In the genomic region with DNA sequence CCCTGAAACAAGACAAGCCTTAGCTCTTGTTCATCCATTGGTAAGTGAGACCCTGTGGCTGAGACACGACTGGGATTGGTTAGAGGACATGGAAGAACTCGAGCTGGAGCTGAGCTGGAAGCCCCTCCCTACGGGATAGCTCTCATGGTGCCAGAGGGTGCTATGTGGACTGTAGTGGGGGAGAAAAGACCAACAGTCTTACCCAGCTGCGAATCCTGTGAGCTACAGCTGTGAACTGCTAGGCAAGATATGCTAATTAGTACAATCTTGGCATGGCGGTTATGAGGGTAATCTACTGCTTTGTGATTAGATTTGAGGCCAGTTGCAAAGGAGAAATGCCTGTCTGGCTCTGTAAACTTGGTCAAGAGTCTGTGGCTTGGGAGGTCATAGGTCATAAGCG, we compare ENCODE assay signal across 29 mouse cellular contexts. TPM values are rescaled to one million over a fixed set of nuclear protein-coding genes. Genes with fewer than 3 reads are reported as not detected.
A peak's percentile ranks its signal among the peaks of the same experiment; 100 is the strongest.
DNase-seq lines count a peak whose midpoint lies in the region; ATAC-seq and TF ChIP-seq lines count a peak whose summit lies in the region.
"Had no signal": no experiment of that assay in that cellular context is flagged by ENCODE, and none has a peak within 500 bp of the region (broad histone marks: within the 10 kb centered on the region; RNA-seq: fewer than 3 reads in every experiment).

No protein-coding gene starts in this region.

- TF ChIP-seq CTCF in intestine, postnatal 0 days (IDR thresholded peaks at IDR 0.05; ENCODE audit: low read depth): no peak

- H3K9me3 ChIP-seq in forebrain, embryonic 14.5 days (replicated peaks; ENCODE audit: control insufficient read depth, low read length): no peaks in the 10 kb centered on the region
- no peaks in the 10 kb centered on the region for H3K9me3 ChIP-seq in forebrain, embryonic 11.5 days (ENCODE audit: control insufficient read depth, low read length)
- H3K9me3 ChIP-seq in kidney, embryonic 15.5 days (replicated peaks): no peaks in the 10 kb centered on the region
- H3K9me3 ChIP-seq in forebrain, embryonic 16.5 days (ENCODE audit: control insufficient read depth, low read length): no peaks in the 10 kb centered on the region
- no peaks in the 10 kb centered on the region for H3K9me3 ChIP-seq in intestine, postnatal 0 days (ENCODE audit: control insufficient read depth)
- H3K9me3 ChIP-seq: embryonic facial prominence, embryonic 13.5 days; G1E; heart, embryonic 15.5 days; hindbrain, embryonic 12.5 days; limb, embryonic 12.5 days; liver, embryonic 15.5 days; midbrain, embryonic 10.5 days; neural tube, embryonic 12.5 days had no signal

- no peak overlapping the region for H3K9ac ChIP-seq in forebrain, embryonic 14.5 days (ENCODE audit: low read length)
- no peak overlapping the region for H3K9ac ChIP-seq in forebrain, embryonic 11.5 days (ENCODE audit: low read length)
- H3K9ac ChIP-seq in kidney, embryonic 15.5 days: no peak overlapping the region
- H3K9ac ChIP-seq in forebrain, embryonic 16.5 days (replicated peaks; ENCODE audit: low read depth, low read length): no peak overlapping the region
- no peak overlapping the region for H3K9ac ChIP-seq in intestine, postnatal 0 days (ENCODE audit: low read depth, low read length)
- H3K9ac ChIP-seq: embryonic facial prominence, embryonic 13.5 days; heart, embryonic 15.5 days; hindbrain, embryonic 12.5 days; limb, embryonic 12.5 days; liver, embryonic 15.5 days; lung, embryonic 14.5 days; neural tube, embryonic 12.5 days had no signal

- no peak overlapping the region for H3K4me3 ChIP-seq in forebrain, embryonic 14.5 days (ENCODE audit: low read depth, low read length)
- no peak overlapping the region for H3K4me3 ChIP-seq in forebrain, embryonic 11.5 days (ENCODE audit: low read depth, low read length)
- H3K4me3 ChIP-seq in kidney, embryonic 15.5 days (replicated peaks): no peak overlapping the region
- H3K4me3 ChIP-seq in forebrain, embryonic 16.5 days (replicated peaks; ENCODE audit: low read length): no peak overlapping the region
- no peak overlapping the region for H3K4me3 ChIP-seq in intestine, postnatal 0 days (ENCODE audit: low read depth, low read length)
- H3K4me3 ChIP-seq: embryonic facial prominence, embryonic 13.5 days; heart, embryonic 15.5 days; hindbrain, embryonic 12.5 days; layer of hippocampus, adult 2 months; left cerebral cortex, adult 2 months; limb, embryonic 12.5 days; liver, embryonic 15.5 days; midbrain, embryonic 10.5 days; myocyte; neural tube, embryonic 12.5 days had no signal

- H3K36me3 ChIP-seq in forebrain, embryonic 14.5 days (ENCODE audit: control insufficient read depth, insufficient read depth, low read length): no peaks in the 10 kb centered on the region
- H3K36me3 ChIP-seq in forebrain, embryonic 11.5 days (ENCODE audit: control insufficient read depth, insufficient read depth, low read length): no peaks in the 10 kb centered on the region
- no peaks in the 10 kb centered on the region for H3K36me3 ChIP-seq in kidney, embryonic 15.5 days
- no peaks in the 10 kb centered on the region for H3K36me3 ChIP-seq in forebrain, embryonic 16.5 days (ENCODE audit: control insufficient read depth, insufficient read depth)
- H3K36me3 ChIP-seq in intestine, postnatal 0 days (ENCODE audit: control insufficient read depth, insufficient read depth): no peaks in the 10 kb centered on the region
- H3K36me3 ChIP-seq: embryonic facial prominence, embryonic 13.5 days; G1E; heart, embryonic 15.5 days; hindbrain, embryonic 12.5 days; limb, embryonic 12.5 days; liver, embryonic 15.5 days; midbrain, embryonic 10.5 days; neural tube, embryonic 12.5 days had no signal

- no peak overlapping the region for H3K27ac ChIP-seq in forebrain, embryonic 14.5 days (ENCODE audit: low read depth, low read length)
- no peak overlapping the region for H3K27ac ChIP-seq in forebrain, embryonic 11.5 days (ENCODE audit: low read depth, low read length)
- H3K27ac ChIP-seq in kidney, embryonic 15.5 days: peak overlapping the region; percentile 89
- no peak overlapping the region for H3K27ac ChIP-seq in forebrain, embryonic 16.5 days (ENCODE audit: low read length)
- no peak overlapping the region for H3K27ac ChIP-seq in intestine, postnatal 0 days (ENCODE audit: low read depth, low read length)
- H3K27ac ChIP-seq: heart, embryonic 15.5 days; hindbrain, embryonic 12.5 days; hindbrain, postnatal 0 days; layer of hippocampus, adult 2 months; left cerebral cortex, adult 2 months; liver, embryonic 15.5 days; midbrain, embryonic 10.5 days; neural tube, embryonic 12.5 days had no signal

- no peak overlapping the region for H3K4me2 ChIP-seq in forebrain, embryonic 14.5 days (ENCODE audit: low read length)
- H3K4me2 ChIP-seq in forebrain, embryonic 11.5 days (ENCODE audit: low read depth, low read length, severe bottlenecking): no peak overlapping the region
- no peak overlapping the region for H3K4me2 ChIP-seq in kidney, embryonic 15.5 days
- no peak overlapping the region for H3K4me2 ChIP-seq in forebrain, embryonic 16.5 days (ENCODE audit: low read length)
- no peak overlapping the region for H3K4me2 ChIP-seq in intestine, postnatal 0 days (replicated peaks; ENCODE audit: low read depth)
- H3K4me2 ChIP-seq: embryonic facial prominence, embryonic 13.5 days; heart, embryonic 15.5 days; hindbrain, embryonic 12.5 days; limb, embryonic 12.5 days; liver, embryonic 15.5 days; lung, embryonic 14.5 days; neural tube, embryonic 12.5 days had no signal

- peak; percentile 36 for DNase-seq in forebrain, embryonic 14.5 days (ENCODE audit: low spot score)
- no peak for DNase-seq in forebrain, embryonic 11.5 days (ENCODE audit: low spot score)
- no peak for DNase-seq in kidney, adult 9 months
- no peak for DNase-seq in frontal cortex, postnatal 25 days (ENCODE audit: low spot score in 2 of 2)
- DNase-seq: adrenal gland, adult 8-10 months; cerebellum, adult 11-12 months; cerebellum, adult 9-11 months; gastrocnemius, postnatal 14 days; heart, postnatal 36 days; kidney, postnatal 10 days; lung, embryonic 14.5 days; lung, postnatal 14 days; right cerebral cortex, postnatal 4 days; thymus, postnatal 4 days had no signal

- WGBS in forebrain, embryonic 14.5 days: 72% methylated on average over 6 of the region's 6 CpGs
- WGBS in forebrain, embryonic 11.5 days: 80% methylated on average over 6 of the region's 6 CpGs
- WGBS in kidney, embryonic 15.5 days: 67% methylated on average over 6 of the region's 6 CpGs
- 66% methylated on average over 6 of the region's 6 CpGs for WGBS in forebrain, embryonic 16.5 days
- WGBS in intestine, postnatal 0 days: 58% methylated on average over 6 of the region's 6 CpGs

- no peaks in the 10 kb centered on the region for H3K27me3 ChIP-seq in forebrain, embryonic 14.5 days (replicated peaks; ENCODE audit: control insufficient read depth, insufficient read depth, low read length)
- no peaks in the 10 kb centered on the region for H3K27me3 ChIP-seq in forebrain, embryonic 11.5 days (ENCODE audit: control insufficient read depth, insufficient read depth, low read length)
- H3K27me3 ChIP-seq in kidney, embryonic 15.5 days: no peaks in the 10 kb centered on the region
- H3K27me3 ChIP-seq in forebrain, embryonic 16.5 days (replicated peaks; ENCODE audit: control insufficient read depth, insufficient read depth, low read length): no peaks in the 10 kb centered on the region
- no peaks in the 10 kb centered on the region for H3K27me3 ChIP-seq in intestine, postnatal 0 days (replicated peaks; ENCODE audit: control insufficient read depth, insufficient read depth, low read length)
- H3K27me3 ChIP-seq: embryonic facial prominence, embryonic 13.5 days; heart, embryonic 15.5 days; hindbrain, embryonic 12.5 days; limb, embryonic 12.5 days; neural tube, embryonic 12.5 days had no signal

- ATAC-seq in forebrain, embryonic 14.5 days: peak; percentile 47; the same call in 1 of the 2 replicates
- no peak for ATAC-seq in forebrain, embryonic 11.5 days (replicated peaks; ENCODE audit: low FRiP score)
- ATAC-seq in kidney, embryonic 15.5 days (replicated peaks; ENCODE audit: low FRiP score): no peak
- peak; percentile 50 for ATAC-seq in forebrain, embryonic 16.5 days
- ATAC-seq in intestine, postnatal 0 days: peak; percentile 28; the same call in 1 of the 2 replicates
- ATAC-seq: hindbrain, postnatal 0 days had no signal

- no peaks in the 10 kb centered on the region for H3K4me1 ChIP-seq in forebrain, embryonic 14.5 days (ENCODE audit: control insufficient read depth, insufficient read depth, low read length)
- no peaks in the 10 kb centered on the region for H3K4me1 ChIP-seq in forebrain, embryonic 11.5 days (replicated peaks; ENCODE audit: control insufficient read depth, insufficient read depth, low read length)
- H3K4me1 ChIP-seq in kidney, embryonic 15.5 days: peaks cover 21% of the 10 kb centered on the region
- H3K4me1 ChIP-seq in forebrain, embryonic 16.5 days (replicated peaks; ENCODE audit: control insufficient read depth, insufficient read depth, low read length): no peaks in the 10 kb centered on the region
- 0 out of 2 replicates have a peak, but pooled peaks cover 4% of the 10 kb centered on the region for H3K4me1 ChIP-seq in intestine, postnatal 0 days (replicated peaks; ENCODE audit: control insufficient read depth, insufficient read depth, low read length)
- H3K4me1 ChIP-seq: heart, embryonic 15.5 days; hindbrain, embryonic 12.5 days; liver, embryonic 15.5 days; midbrain, embryonic 10.5 days; neural tube, embryonic 12.5 days had no signal

RNA-seq across cellular contexts. Expression of gene Zbed3, which starts 4.3 kb away (rescaled TPM):
- polyA plus RNA-seq in forebrain, embryonic 14.5 days (2014; fragmentation: Nextera tagmentation; extraction: Ambion mirVana): 35.5 and 38.9 TPM in 2 replicates
- 63.9 and 64.5 TPM in 2 replicates for polyA plus RNA-seq in forebrain, embryonic 11.5 days (2014; fragmentation: Nextera tagmentation; extraction: Ambion mirVana)
- 77.8 and 84.1 TPM in 2 replicates for polyA plus RNA-seq in kidney, embryonic 15.5 days (2015; fragmentation: Nextera tagmentation; extraction: Ambion mirVana)
- polyA plus RNA-seq in forebrain, embryonic 16.5 days (2015; fragmentation: Nextera tagmentation; extraction: Ambion mirVana): 35.5 and 39.0 TPM in 2 replicates
- polyA plus RNA-seq in intestine, postnatal 0 days (2015; fragmentation: Nextera tagmentation; extraction: Ambion mirVana): 19.6 and 20.9 TPM in 2 replicates
- polyA plus RNA-seq: G1E had no signal

RNA-seq across cellular contexts. Expression of gene Aggf1, which starts 56.0 kb away (rescaled TPM):
- 38.0 and 40.3 TPM in 2 replicates for polyA plus RNA-seq in forebrain, embryonic 14.5 days (2014; fragmentation: Nextera tagmentation; extraction: Ambion mirVana)
- 51.6 and 54.4 TPM in 2 replicates for polyA plus RNA-seq in forebrain, embryonic 11.5 days (2014; fragmentation: Nextera tagmentation; extraction: Ambion mirVana)
- 35.9 and 37.4 TPM in 2 replicates for polyA plus RNA-seq in kidney, embryonic 15.5 days (2015; fragmentation: Nextera tagmentation; extraction: Ambion mirVana)
- 42.3 and 47.3 TPM in 2 replicates for polyA plus RNA-seq in forebrain, embryonic 16.5 days (2015; fragmentation: Nextera tagmentation; extraction: Ambion mirVana)
- polyA plus RNA-seq in intestine, postnatal 0 days (2015; fragmentation: Nextera tagmentation; extraction: Ambion mirVana): 19.6 and 21.1 TPM in 2 replicates

Comparison
In these comparisons a context has a peak if more than half of its experiments do, and no peak if none do; other contexts are left out.
1. ATAC-seq: peak in forebrain, embryonic 14.5 days (single experiment), forebrain, embryonic 16.5 days (single experiment) and intestine, postnatal 0 days (single experiment); none in forebrain, embryonic 11.5 days (single experiment) and kidney, embryonic 15.5 days (single experiment).